Mouse (Mus musculus) forebrain, embryonic 15.5 days (tissue): ENCODE results near the gene Ttbk1. TPM values are rescaled to one million over a fixed set of nuclear protein-coding genes. Genes with fewer than 3 reads are reported as not detected.
A peak's percentile ranks its signal among the peaks of the same experiment; 100 is the strongest.

Source experiments
- ATAC-seq: fragments of 200-750 bp; cut with Nextera tagmentation; replicated peaks from 2 replicates; pipeline ENCODE4 v1.8.0; 2017; ENCODE audit warnings: mild to moderate bottlenecking, moderate TSS enrichment, moderate library complexity
- H3K27ac ChIP-seq: fragments of 300-500 bp; sonication (generic); replicated peaks from 2 replicates; pipeline ENCODE4 v1.5.1; 2015; ENCODE audit warnings: mild to moderate bottlenecking, inconsistent platforms
- H3K27me3 ChIP-seq: fragments of 300-500 bp; sonication (generic); 2 replicates; pipeline ENCODE4 v1.6.1; 2015; ENCODE audit warnings: inconsistent platforms
- H3K36me3 ChIP-seq: fragments of 300-500 bp; sonication (generic); 2 replicates; pipeline ENCODE4 v1.6.1; 2015; ENCODE audit warnings: mild to moderate bottlenecking, inconsistent platforms
- H3K4me1 ChIP-seq: fragments of 300-500 bp; sonication (generic); 2 replicates; pipeline ENCODE4 v1.6.1; 2015; ENCODE audit warnings: inconsistent platforms
- H3K4me2 ChIP-seq: fragments of 300-500 bp; sonication (generic); replicated peaks from 2 replicates; pipeline ENCODE4 v1.6.1; 2015; ENCODE audit warnings: mild to moderate bottlenecking, inconsistent platforms
- H3K4me3 ChIP-seq: fragments of 300-500 bp; sonication (generic); 2 replicates; pipeline ENCODE4 v1.5.1; 2015; ENCODE audit warnings: mild to moderate bottlenecking, inconsistent platforms
- H3K9ac ChIP-seq: fragments of 300-500 bp; sonication (generic); replicated peaks from 2 replicates; pipeline ENCODE4 v1.6.1; 2015; ENCODE audit warnings: mild to moderate bottlenecking, inconsistent platforms
- H3K9me3 ChIP-seq: fragments of 300-500 bp; sonication (generic); 2 replicates; pipeline ENCODE4 v1.6.1; 2016; ENCODE audit warnings: inconsistent platforms
- WGBS: fragments of 180-500 bp; shearing (Covaris S2); methylation state at CpG from one replicate; pipeline ENCODE4 v1.1.7; 2015; ENCODE audit warnings: mixed read lengths; 5-methylcytosine and 5-hydroxymethylcytosine counted together
- polyA plus RNA-seq: library from polyadenylated mRNA; unstranded; fragments of >200 nt; fragmentation: Nextera tagmentation; extraction: Ambion mirVana; gene quantifications from 2 replicates; pipeline ENCODE4 v1.2.1, GENCODE M21; 2015

Ttbk1 gene
- polyA plus RNA-seq, 1 experiment from 2014 or later: 6.5 TPM

DNA sequence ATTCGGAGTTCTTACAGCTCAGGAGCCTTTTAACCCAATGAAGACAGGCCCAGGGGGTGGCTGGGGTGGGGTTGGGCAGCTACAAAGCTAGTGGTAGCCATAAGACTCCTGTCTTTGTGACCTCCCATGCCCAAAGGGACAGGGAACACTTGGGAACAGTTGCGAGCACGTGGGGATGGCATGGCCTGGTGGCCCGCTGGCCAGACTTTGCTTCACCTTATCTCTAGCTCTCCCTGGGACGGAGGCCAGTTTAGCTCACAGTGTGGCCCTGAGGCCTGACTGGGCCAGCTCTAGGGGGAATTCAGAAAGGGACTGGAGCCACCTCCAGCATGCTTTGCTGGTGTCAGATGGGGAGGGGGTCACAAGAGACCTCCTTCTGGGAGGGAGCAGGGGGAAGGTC, 25.2 kb downstream of the Ttbk1 start:
- Histone ChIP-seq H3K27ac (no peak overlapping the region), H3K27me3 (no peaks in the 10 kb centered on the region), H3K4me1 (peaks cover 3% of the 10 kb centered on the region; the same call in 1 of the 2 replicates), H3K36me3 (peaks cover 44% of the 10 kb centered on the region), H3K9ac (no peak overlapping the region), H3K4me3 (no peak overlapping the region), H3K4me2 (no peak overlapping the region), H3K9me3 (no peaks in the 10 kb centered on the region)
- 89% methylated on average over 5 of the region's 5 CpGs for WGBS
- ATAC-seq: no peak

DNA sequence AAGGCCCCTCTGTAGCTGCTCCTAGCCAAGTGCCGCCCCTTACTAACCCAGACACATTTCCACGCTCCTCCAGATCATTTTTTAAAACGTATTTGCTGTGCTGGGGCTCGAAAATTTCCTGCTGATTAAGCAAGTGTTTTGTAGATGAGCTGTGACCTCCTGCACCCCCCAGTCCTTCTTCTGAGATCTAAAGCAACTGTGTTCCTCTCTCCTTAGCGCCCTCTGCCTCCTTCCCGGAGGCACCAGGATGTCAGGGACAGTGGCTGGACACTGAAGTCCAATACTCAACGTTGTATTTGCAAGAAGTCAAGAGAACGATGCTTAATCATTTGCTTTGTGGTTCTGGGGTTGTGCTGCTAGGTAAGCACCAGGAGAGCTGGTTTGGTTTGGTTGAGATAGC, 26.1 kb downstream of the Ttbk1 start:
- no peaks in the 10 kb centered on the region for H3K27me3 ChIP-seq
- no peak overlapping the region for H3K4me2 ChIP-seq
- no peak overlapping the region for H3K4me3 ChIP-seq
- H3K27ac ChIP-seq: no peak overlapping the region
- no peak for ATAC-seq
- H3K4me1 ChIP-seq: peaks cover 3% of the 10 kb centered on the region; the same call in 1 of the 2 replicates
- 29% methylated on average over 8 of the region's 8 CpGs for WGBS
- H3K36me3 ChIP-seq: peaks cover 35% of the 10 kb centered on the region
- H3K9me3 ChIP-seq: no peaks in the 10 kb centered on the region
- H3K9ac ChIP-seq: no peak overlapping the region

DNA sequence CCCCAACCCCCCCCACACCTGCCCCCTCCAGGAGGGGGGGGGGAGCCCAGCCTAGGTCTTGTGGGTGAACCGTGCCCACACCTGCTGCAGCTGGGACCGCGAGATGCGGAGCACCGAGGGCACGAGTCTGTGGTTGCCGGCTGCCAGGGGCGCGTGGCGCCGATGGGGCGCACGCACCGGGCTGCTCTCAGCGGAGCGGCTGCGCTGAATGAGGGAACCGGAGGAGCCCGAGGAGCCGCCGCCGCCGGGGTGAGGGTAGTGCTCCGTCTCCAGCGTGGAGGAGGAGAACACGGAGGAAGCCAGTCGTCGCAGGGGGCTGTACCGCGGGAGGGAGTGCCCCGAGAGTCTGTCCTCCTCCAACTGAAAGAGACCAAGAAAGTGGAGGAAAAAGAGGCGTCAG, 26.8 kb downstream of the Ttbk1 start:
- H3K4me2 ChIP-seq: no peak overlapping the region
- H3K4me3 ChIP-seq: no peak overlapping the region
- no peaks in the 10 kb centered on the region for H3K9me3 ChIP-seq
- 11% methylated on average over 32 of the region's 32 CpGs for WGBS
- no peak overlapping the region for H3K9ac ChIP-seq
- peaks cover 30% of the 10 kb centered on the region for H3K36me3 ChIP-seq
- H3K4me1 ChIP-seq: peaks cover 6% of the 10 kb centered on the region
- no peak overlapping the region for H3K27ac ChIP-seq
- H3K27me3 ChIP-seq: no peaks in the 10 kb centered on the region
- no peak for ATAC-seq

DNA sequence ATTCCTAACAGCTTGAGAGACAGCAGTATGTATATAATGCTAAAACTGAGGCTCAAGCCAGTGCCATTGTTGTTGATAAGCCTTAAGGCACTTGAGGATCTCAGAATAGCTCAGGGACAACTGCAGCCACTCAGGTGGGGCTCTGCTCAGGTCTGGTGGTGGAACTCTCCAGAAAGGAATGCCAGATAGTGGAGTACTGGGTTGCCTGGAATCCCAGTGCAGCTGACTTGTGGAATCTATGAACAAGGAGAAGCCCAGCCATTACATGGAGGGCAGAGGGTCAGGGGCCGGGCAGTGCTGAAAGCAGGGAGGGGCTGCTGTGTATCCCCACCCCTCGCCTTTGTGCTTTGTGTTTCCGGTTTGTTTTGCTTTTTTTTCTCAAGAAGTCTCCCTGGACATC, 29.0 kb downstream of the Ttbk1 start:
- H3K4me1 ChIP-seq: peaks cover 29% of the 10 kb centered on the region
- H3K27ac ChIP-seq: no peak overlapping the region
- no peaks in the 10 kb centered on the region for H3K27me3 ChIP-seq
- WGBS: 51% methylated on average over 3 of the region's 3 CpGs
- H3K4me3 ChIP-seq: no peak overlapping the region
- no peaks in the 10 kb centered on the region for H3K9me3 ChIP-seq
- peaks cover 21% of the 10 kb centered on the region; the same call in 1 of the 2 replicates for H3K36me3 ChIP-seq
- no peak for ATAC-seq
- H3K4me2 ChIP-seq: no peak overlapping the region
- H3K9ac ChIP-seq: no peak overlapping the region

DNA sequence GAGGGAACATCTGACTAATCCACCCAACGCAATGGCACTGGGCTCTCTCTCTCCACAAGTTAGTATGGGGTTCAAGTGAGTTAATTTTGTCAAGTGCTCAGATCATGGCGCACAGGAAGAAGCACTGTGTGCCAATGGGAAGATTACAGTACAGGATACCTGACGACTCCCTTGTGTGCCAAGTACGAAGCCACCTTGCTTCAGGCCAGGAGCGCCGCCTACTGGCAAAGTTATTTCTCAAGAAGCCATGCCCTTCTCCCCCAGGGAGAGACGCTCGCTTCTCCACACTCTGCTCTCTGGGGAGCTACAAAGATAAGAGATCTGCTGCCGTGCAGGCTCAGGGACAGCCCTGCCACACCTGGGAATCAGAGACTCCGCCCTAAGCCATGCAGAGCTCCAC, 29.7 kb downstream of the Ttbk1 start:
- Histone ChIP-seq H3K27me3 (no peaks in the 10 kb centered on the region), H3K27ac (no peak overlapping the region), H3K9me3 (no peaks in the 10 kb centered on the region), H3K4me2 (no peak overlapping the region), H3K36me3 (peaks cover 19% of the 10 kb centered on the region; the same call in 1 of the 2 replicates), H3K4me1 (peaks cover 29% of the 10 kb centered on the region), H3K9ac (no peak overlapping the region), H3K4me3 (no peak overlapping the region)
- ATAC-seq: no peak
- WGBS: 22% methylated on average over 10 of the region's 10 CpGs

DNA sequence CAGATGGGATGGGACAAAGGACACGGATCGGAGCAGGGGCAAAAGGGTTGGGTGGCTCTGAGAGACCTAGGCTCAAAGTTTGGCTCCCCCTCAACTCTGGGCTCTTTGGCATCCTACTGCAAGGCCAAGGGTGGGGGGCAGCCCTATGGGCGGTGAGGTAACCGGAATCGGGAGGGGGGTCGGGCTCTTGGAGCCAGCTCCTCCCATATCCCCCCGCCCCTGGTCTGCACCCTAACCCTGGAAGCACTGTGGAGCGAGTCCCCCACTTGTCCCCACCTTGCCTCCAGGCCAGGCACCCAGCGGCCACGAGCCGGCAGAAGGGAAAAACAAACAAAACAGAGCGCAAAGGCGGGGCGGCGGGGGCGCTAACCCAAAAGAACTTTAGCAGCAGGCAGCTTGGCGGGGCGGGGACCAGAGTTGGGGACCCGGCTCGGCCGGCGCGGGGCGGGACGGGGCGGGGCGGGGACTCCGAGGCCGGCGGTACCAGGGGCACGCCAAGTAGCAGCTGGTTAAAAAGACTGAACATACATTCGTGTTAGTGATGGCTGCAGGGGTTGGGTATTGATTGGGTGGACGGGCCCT, 32.3 kb downstream of the Ttbk1 start:
- Histone ChIP-seq H3K4me2 (peak overlapping the region; percentile 68), H3K4me1 (peaks cover 27% of the 10 kb centered on the region), H3K4me3 (peak overlapping the region; percentile 36), H3K27ac (no peak overlapping the region), H3K27me3 (no peaks in the 10 kb centered on the region), H3K9ac (peak overlapping the region; percentile 45), H3K9me3 (no peaks in the 10 kb centered on the region), H3K36me3 (peaks cover 10% of the 10 kb centered on the region; the same call in 1 of the 2 replicates)
- peak; percentile 61 for ATAC-seq
- 1% methylated on average over 33 of the region's 33 CpGs for WGBS

DNA sequence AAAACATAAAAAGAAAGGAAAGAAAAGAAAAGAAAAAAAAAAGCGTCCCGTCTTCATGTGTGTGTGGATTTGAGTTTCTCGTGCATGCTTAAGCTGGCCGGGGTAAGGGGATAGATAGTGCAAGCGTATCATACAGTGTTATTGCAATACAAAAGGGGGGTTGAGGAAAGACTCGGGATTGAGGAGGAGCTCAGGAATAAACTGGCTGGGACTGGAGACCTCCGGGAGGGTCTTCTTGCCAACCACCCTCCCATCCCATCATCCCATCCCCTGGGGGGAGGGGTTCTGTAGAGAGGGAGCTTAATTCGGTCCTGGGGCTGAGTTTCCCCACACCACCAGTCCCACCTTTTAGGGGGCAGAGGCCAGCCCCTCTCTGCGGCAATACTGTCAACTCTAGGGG, 32.9 kb downstream of the Ttbk1 start:
- Histone ChIP-seq H3K27me3 (no peaks in the 10 kb centered on the region), H3K4me1 (peaks cover 27% of the 10 kb centered on the region), H3K9me3 (no peaks in the 10 kb centered on the region), H3K36me3 (0 out of 2 replicates have a peak, but pooled peaks cover 5% of the 10 kb centered on the region), H3K4me2 (peak overlapping the region; percentile 68), H3K27ac (no peak overlapping the region), H3K9ac (peak overlapping the region; percentile 45; the same call in 1 of the 2 replicates), H3K4me3 (peak overlapping the region; percentile 36)
- WGBS: 2% methylated on average over 9 of the region's 9 CpGs
- peak; percentile 51 for ATAC-seq

DNA sequence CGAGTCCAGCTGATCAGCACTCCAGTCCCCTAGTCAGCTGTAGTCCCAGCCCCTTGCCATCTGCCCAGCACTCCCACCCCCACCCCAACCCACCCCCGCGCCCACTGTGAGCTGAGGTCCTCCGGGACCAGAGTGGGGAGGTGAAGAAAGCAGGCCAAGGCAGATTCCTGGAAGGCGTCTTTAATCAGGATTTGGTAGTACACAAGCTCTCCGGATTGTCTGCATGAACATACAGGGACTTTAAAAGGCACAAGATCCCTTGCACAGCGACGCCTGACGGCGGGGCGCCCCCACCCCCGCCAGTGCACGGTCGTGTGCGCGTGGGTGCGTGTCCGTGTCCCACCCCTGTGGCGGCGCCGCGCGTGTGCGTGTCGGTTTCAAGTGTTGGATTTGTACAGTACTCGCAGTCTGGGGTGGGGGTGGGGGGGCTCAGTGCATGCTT, 33.5 kb downstream of the Ttbk1 start:
- WGBS: 3% methylated on average over 26 of the region's 26 CpGs
- ATAC-seq: peak; percentile 40
- H3K27ac ChIP-seq: no peak overlapping the region
- peaks cover 27% of the 10 kb centered on the region for H3K4me1 ChIP-seq
- no peaks in the 10 kb centered on the region for H3K27me3 ChIP-seq
- H3K4me2 ChIP-seq: peak overlapping the region; percentile 68
- H3K4me3 ChIP-seq: peak overlapping the region; percentile 36
- H3K36me3 ChIP-seq: 0 out of 2 replicates have a peak, but pooled peaks cover 2% of the 10 kb centered on the region
- H3K9me3 ChIP-seq: no peaks in the 10 kb centered on the region
- peak overlapping the region; percentile 45 for H3K9ac ChIP-seq

DNA sequence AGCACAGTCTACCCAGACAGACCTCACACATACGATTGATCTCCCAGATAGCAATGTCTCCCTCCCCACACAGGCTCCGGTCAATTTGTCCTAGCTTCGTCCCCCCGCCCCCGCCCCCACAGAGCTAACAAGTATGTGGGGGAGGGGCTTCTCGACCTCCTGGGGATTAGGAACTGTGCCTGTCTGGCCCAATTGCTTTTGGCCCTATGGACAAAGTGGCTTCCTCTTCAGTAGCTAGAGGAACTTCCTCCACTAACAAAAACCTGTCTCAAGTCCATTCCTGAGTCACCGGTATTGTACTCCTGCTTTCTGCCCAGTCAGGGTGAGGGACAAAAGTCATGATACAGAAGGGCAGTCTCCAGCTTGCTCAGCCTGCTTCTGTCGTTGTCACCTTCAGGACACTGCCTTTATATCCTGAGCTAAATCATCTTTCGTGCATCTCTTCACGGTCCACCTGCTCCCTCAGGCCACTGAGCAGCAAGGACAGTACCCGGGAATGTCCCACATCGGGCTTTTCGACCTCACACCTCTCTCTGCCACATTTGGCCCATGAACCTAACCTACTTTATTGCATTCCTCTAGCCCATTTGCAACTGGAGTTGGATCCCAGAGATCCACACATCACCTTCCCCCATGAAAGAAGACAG, 34.0 kb downstream of the Ttbk1 start:
- Histone ChIP-seq H3K9me3 (no peaks in the 10 kb centered on the region), H3K36me3 (0 out of 2 replicates have a peak, but pooled peaks cover 2% of the 10 kb centered on the region), H3K4me2 (peak overlapping the region; percentile 68), H3K9ac (peak overlapping the region; percentile 45; the same call in 1 of the 2 replicates), H3K27ac (no peak overlapping the region), H3K27me3 (no peaks in the 10 kb centered on the region), H3K4me1 (peaks cover 27% of the 10 kb centered on the region), H3K4me3 (peak overlapping the region; percentile 36; the same call in 1 of the 2 replicates)
- ATAC-seq: no peak
- WGBS: 12% methylated on average over 13 of the region's 13 CpGs

DNA sequence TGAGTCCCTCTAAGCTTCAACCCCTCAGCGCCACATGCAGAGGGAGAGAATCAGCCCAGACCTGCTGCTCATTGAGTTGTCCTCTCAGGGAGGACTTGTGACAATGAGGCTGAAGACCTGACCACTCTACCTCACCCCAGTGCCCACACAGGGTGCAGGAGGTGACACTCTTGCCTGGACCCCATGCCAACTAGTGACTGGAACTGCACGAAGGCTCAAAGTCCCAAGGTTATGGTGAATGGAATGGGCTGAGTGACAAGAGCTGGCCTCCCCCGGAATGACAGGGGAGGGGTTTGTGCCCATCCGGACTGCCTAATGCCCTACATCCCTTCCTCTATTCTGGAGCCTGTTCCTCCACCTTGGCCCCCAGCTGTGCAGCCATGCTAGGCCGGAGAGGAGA, 34.8 kb downstream of the Ttbk1 start:
- Histone ChIP-seq H3K27ac (no peak overlapping the region), H3K9ac (no peak overlapping the region), H3K9me3 (no peaks in the 10 kb centered on the region), H3K36me3 (0 out of 2 replicates have a peak, but pooled peaks cover 2% of the 10 kb centered on the region), H3K4me2 (no peak overlapping the region), H3K27me3 (no peaks in the 10 kb centered on the region), H3K4me3 (no peak overlapping the region), H3K4me1 (peaks cover 27% of the 10 kb centered on the region)
- no peak for ATAC-seq
- WGBS: 32% methylated on average over 5 of the region's 5 CpGs

DNA sequence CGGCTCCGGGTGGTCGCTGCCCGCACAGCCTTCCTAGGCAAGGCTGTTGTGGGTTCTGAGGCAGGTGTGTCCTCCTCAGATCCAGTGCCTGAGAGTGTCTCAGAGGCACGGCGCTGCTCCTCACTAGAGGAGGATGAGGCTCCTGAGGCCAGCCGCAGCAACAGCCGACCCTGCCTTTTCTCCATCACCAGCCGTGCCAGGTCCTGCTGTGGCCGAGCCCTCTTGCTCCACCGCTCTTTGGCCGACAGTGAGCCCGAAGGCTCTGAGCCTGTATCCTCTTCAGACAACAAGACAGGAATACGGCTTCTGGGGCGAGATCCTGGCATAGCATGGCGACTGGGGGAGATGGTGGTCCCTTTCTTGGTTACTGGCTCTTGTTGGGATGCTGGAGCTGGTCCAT, 41.2 kb downstream of the Ttbk1 start:
- no peak overlapping the region for H3K27ac ChIP-seq
- H3K9me3 ChIP-seq: no peaks in the 10 kb centered on the region
- no peak for ATAC-seq
- H3K27me3 ChIP-seq: peaks cover 24% of the 10 kb centered on the region
- WGBS: 91% methylated on average over 16 of the region's 16 CpGs
- H3K4me2 ChIP-seq: no peak overlapping the region
- H3K4me3 ChIP-seq: no peak overlapping the region
- no peak overlapping the region for H3K9ac ChIP-seq
- H3K36me3 ChIP-seq: 0 out of 2 replicates have a peak, but pooled peaks cover 2% of the 10 kb centered on the region
- H3K4me1 ChIP-seq: no peaks in the 10 kb centered on the region

DNA sequence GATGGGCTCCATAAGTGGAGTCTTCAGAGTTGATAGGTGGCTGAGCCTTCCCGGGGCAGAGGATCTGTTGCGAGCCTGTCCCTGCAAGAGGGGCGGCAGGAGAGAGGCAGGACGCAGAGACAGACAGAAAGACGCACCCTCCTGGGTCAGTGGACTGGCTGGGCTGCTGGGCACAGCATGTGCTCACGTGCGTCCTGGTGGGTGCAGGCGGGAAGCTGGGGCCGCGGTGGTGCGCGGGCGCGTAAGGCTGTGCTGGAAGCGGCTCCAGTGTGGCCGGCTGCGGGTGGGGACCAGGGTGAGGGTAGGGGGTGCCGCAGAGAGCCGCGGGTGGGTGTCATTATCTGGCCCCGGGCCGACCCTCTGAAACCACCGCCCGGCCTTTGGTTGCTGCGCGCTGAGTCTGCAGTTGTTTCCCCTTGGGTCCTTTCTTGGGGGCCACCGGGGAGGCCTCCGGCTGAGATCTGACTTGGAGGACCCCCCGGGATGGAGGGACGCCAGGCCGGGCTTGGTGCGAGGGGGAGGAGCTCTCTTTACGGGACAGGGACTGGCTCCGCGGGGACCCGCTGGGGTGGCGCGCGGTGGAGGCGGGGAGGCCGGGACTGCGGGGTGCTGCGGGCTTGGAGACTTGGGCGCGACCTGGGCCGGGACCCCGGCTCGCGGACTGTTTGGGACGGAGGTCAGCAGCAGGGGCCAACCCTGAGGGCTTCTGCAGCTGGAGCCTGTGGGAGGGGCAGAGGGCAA, 42.5 kb downstream of the Ttbk1 start:
- Histone ChIP-seq H3K9me3 (no peaks in the 10 kb centered on the region), H3K9ac (no peak overlapping the region), H3K27ac (no peak overlapping the region), H3K36me3 (no peaks in the 10 kb centered on the region), H3K27me3 (peaks cover 24% of the 10 kb centered on the region), H3K4me1 (no peaks in the 10 kb centered on the region), H3K4me3 (no peak overlapping the region), H3K4me2 (no peak overlapping the region)
- WGBS: 7% methylated on average over 50 of the region's 50 CpGs
- no peak for ATAC-seq
